Mouse (Mus musculus) neutrophil, adult 59 days (primary cell): ENCODE data around the gene Fmr1. TPM values are rescaled to one million over a fixed set of nuclear protein-coding genes. Genes with fewer than 3 reads are reported as not detected.

ENCODE experiments used
- total RNA-seq, 2 experiments: library from RNA; stranded (reverse); gene quantifications; 1 replicate in 1 of 2; 2 replicates in 1 of 2; pipeline ENCODE4 v1.2.4; 2023

Gene Fmr1
- total RNA-seq, result 10 to 100 TPM; 55.7 to 65.2 TPM

GRCm38 (mm10) chrX:68678333-68678740 lies at the start of gene Fmr1:
Gene Fmr1 (plus strand): TSS chrX:68678541.

DNA sequence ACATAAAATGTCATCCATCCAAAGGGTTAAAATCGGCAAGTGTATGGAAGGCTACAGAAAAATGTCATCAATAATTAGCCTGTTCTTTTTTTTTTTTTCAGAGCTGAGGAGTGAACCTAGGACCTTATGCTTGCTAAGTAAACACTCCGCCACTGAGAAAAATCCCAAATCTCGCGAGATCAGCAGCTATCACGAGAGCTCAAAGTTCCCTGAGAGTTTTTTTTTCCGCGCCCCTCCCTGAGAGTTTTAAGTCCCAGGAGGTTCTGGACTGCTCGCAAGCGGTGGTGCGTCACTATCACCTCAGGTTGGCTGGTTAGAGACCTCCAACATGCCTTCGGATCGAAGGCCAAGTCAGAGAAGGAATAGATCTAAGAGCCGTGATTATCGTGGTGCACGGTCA lies 83.3 kb downstream of the Fmr1 start, which contains the start of gene Fmr1nb:
Gene Fmr1nb (plus strand): TSS at position 234 of the 400 bp plus-strand sequence.

Other genes with a start within 250 kb of the Fmr1 start
- under 1 TPM in 1 of 2 experiments, not detected in 1; 0.79 TPM for gene Fmr1nb, start 83.3 kb downstream of the Fmr1 start, total RNA-seq
- gene Gm14698, start 142.6 kb downstream of the Fmr1 start, total RNA-seq, result 1 to 10 TPM in 1 of 2 experiments, not detected in 1; 1.1 TPM
- gene Gm6812, start 214.5 kb downstream of the Fmr1 start, total RNA-seq, result not detected